Mouse (Mus musculus) midbrain, embryonic 13.5 days (tissue): ENCODE data around the gene Olfr739. TPM values are rescaled to one million over a fixed set of nuclear protein-coding genes. Genes with fewer than 3 reads are reported as not detected.

Source experiments
- ATAC-seq: fragments of 200-750 bp; cut with Nextera tagmentation; 2 replicates; pipeline ENCODE4 v1.8.0; 2017; ENCODE audit warnings: mild to moderate bottlenecking, moderate TSS enrichment, moderate library complexity
- H3K27ac ChIP-seq: fragments of 300-500 bp; sonication (generic); 2 replicates; pipeline ENCODE4 v1.5.1; 2015; ENCODE audit warnings: inconsistent platforms, mild to moderate bottlenecking, moderate library complexity
- H3K27me3 ChIP-seq: fragments of 300-500 bp; sonication (generic); 2 replicates; pipeline ENCODE4 v1.6.1; 2015; ENCODE audit warnings: mild to moderate bottlenecking, inconsistent platforms
- H3K36me3 ChIP-seq: fragments of 300-500 bp; sonication (generic); 2 replicates; pipeline ENCODE4 v1.6.1; 2015; ENCODE audit warnings: mild to moderate bottlenecking, inconsistent platforms
- H3K4me1 ChIP-seq: fragments of 300-500 bp; sonication (generic); replicated peaks from 2 replicates; pipeline ENCODE4 v1.6.1; 2015; ENCODE audit warnings: inconsistent platforms
- H3K4me2 ChIP-seq: fragments of 300-500 bp; sonication (generic); replicated peaks from 2 replicates; pipeline ENCODE4 v1.6.1; 2015; ENCODE audit warnings: moderate library complexity, mild to moderate bottlenecking, inconsistent platforms
- H3K4me3 ChIP-seq: fragments of 300-500 bp; sonication (generic); replicated peaks from 2 replicates; pipeline ENCODE4 v1.5.1; 2015; ENCODE audit warnings: mild to moderate bottlenecking, inconsistent platforms
- H3K9ac ChIP-seq: fragments of 300-500 bp; sonication (generic); replicated peaks from 2 replicates; pipeline ENCODE4 v1.6.1; 2015; ENCODE audit warnings: mild to moderate bottlenecking, inconsistent platforms
- H3K9me3 ChIP-seq: fragments of 300-500 bp; sonication (generic); 2 replicates; pipeline ENCODE4 v1.6.1; 2016; ENCODE audit warnings: mild to moderate bottlenecking, inconsistent platforms
- WGBS: fragments of 180-500 bp; shearing (Covaris S2); methylation state at CpG from one replicate; pipeline ENCODE4 v1.1.7; 2015; 5-methylcytosine and 5-hydroxymethylcytosine counted together
- polyA plus RNA-seq: library from polyadenylated mRNA; unstranded; fragments of >200 nt; fragmentation: Nextera tagmentation; extraction: Ambion mirVana; gene quantifications from 2 replicates; pipeline ENCODE4 v1.2.1, GENCODE M21; 2015

The Olfr739 gene
- not detected in 2 replicates for polyA plus RNA-seq

GRCm38 (mm10) chr14:50418326-50418725 lies at the start of gene Olfr739:
Gene Olfr739 (plus strand): TSS chr14:50418626.
- Histone ChIP-seq H3K9me3 (no peaks in the 10 kb centered on the region), H3K36me3 (no peaks in the 10 kb centered on the region)

GRCm38 (mm10) chr14:50380863-50381262 lies 37.6 kb upstream of the Olfr739 start, which contains the start of gene Olfr736:
Gene Olfr736 (plus strand): TSS chr14:50381163.
- Histone ChIP-seq H3K9ac (no peak within 1 kb of the TSS), H3K9me3 (no peaks in the 10 kb centered on the region), H3K4me3 (no peak within 1 kb of the TSS), H3K4me2 (no peak within 1 kb of the TSS), H3K4me1 (no peaks in the 10 kb centered on the region), H3K36me3 (no peaks in the 10 kb centered on the region), H3K27ac (no peak within 1 kb of the TSS), H3K27me3 (no peaks in the 10 kb centered on the region)
- 90% methylated on average over 2 of the region's 2 CpGs for WGBS
- no peak for ATAC-seq

More at GRCm38 (mm10) chr14:50418326-50418725, at the start of gene Olfr739:
- Histone ChIP-seq H3K27ac (no peak within 1 kb of the TSS), H3K4me2 (no peak within 1 kb of the TSS), H3K27me3 (no peaks in the 10 kb centered on the region), H3K4me1 (no peaks in the 10 kb centered on the region), H3K9ac (no peak within 1 kb of the TSS), H3K4me3 (no peak within 1 kb of the TSS)
- ATAC-seq: no peak
- WGBS: 74% methylated on average over 2 of the region's 2 CpGs

- no peaks in the 10 kb centered on the region for H3K9me3 ChIP-seq
- no peaks in the 10 kb centered on the region for H3K36me3 ChIP-seq
- WGBS: 78% methylated on average over 1 of the region's 1 CpGs
- H3K27me3 ChIP-seq: no peaks in the 10 kb centered on the region
- no peaks in the 10 kb centered on the region for H3K4me1 ChIP-seq
- no peak within 1 kb of the TSS for H3K4me2 ChIP-seq
- H3K27ac ChIP-seq: no peak within 1 kb of the TSS
- H3K4me3 ChIP-seq: no peak within 1 kb of the TSS
- ATAC-seq: no peak
- H3K9ac ChIP-seq: no peak within 1 kb of the TSS
These were observed 11.2 kb upstream of the Olfr739 start, which contains the start of gene Olfr738 for GRCm38 (mm10) chr14:50407268-50407667. Gene Olfr738 (plus strand): TSS chr14:50407568.

GRCm38 (mm10) chr14:50445245-50445644 lies 26.8 kb downstream of the Olfr739 start, which contains the start of gene Olfr740:
Gene Olfr740 (plus strand): TSS chr14:50445545.
- Histone ChIP-seq H3K9ac (no peak within 1 kb of the TSS), H3K4me1 (no peaks in the 10 kb centered on the region), H3K36me3 (no peaks in the 10 kb centered on the region), H3K9me3 (no peaks in the 10 kb centered on the region), H3K27ac (no peak within 1 kb of the TSS), H3K27me3 (no peaks in the 10 kb centered on the region), H3K4me3 (no peak within 1 kb of the TSS), H3K4me2 (no peak within 1 kb of the TSS)
- no peak for ATAC-seq
- WGBS: 81% methylated on average over 3 of the region's 3 CpGs

- Histone ChIP-seq H3K4me1 (no peaks in the 10 kb centered on the region), H3K27ac (no peak within 1 kb of the TSS), H3K36me3 (no peaks in the 10 kb centered on the region), H3K9ac (no peak within 1 kb of the TSS), H3K9me3 (no peaks in the 10 kb centered on the region), H3K27me3 (no peaks in the 10 kb centered on the region), H3K4me2 (no peak within 1 kb of the TSS), H3K4me3 (no peak within 1 kb of the TSS)
- no peak for ATAC-seq
- 77% methylated on average over 2 of the region's 2 CpGs for WGBS
These were observed 54.0 kb downstream of the Olfr739 start, which contains the start of gene Olfr741 for GRCm38 (mm10) chr14:50472438-50472837. Gene Olfr741 (plus strand): TSS chr14:50472738.

Other genes with a start within 250 kb of the Olfr739 start
- not detected in 2 replicates for gene Olfr730, start 230.4 kb upstream of the Olfr739 start, polyA plus RNA-seq
- not detected in 2 replicates for gene Olfr731, start 176.8 kb upstream of the Olfr739 start, polyA plus RNA-seq
- gene Olfr732, start 134.4 kb upstream of the Olfr739 start, polyA plus RNA-seq: not detected in 2 replicates
- not detected in 2 replicates for gene Olfr733, start 117.1 kb upstream of the Olfr739 start, polyA plus RNA-seq
- not detected in 2 replicates for gene Olfr734, start 91.9 kb upstream of the Olfr739 start, polyA plus RNA-seq
- not detected in 2 replicates for gene Olfr735, start 69.8 kb upstream of the Olfr739 start, polyA plus RNA-seq
- gene Tlr11, start 60.7 kb upstream of the Olfr739 start, polyA plus RNA-seq: not detected in 2 replicates
- not detected in 2 replicates for gene Olfr736, start 37.5 kb upstream of the Olfr739 start, polyA plus RNA-seq
- not detected in 2 replicates for gene Olfr738, start 11.1 kb upstream of the Olfr739 start, polyA plus RNA-seq
- not detected in 2 replicates for gene Olfr740, start 26.9 kb downstream of the Olfr739 start, polyA plus RNA-seq
- not detected in 2 replicates for gene Olfr741, start 54.1 kb downstream of the Olfr739 start, polyA plus RNA-seq
- gene Olfr742, start 85.0 kb downstream of the Olfr739 start, polyA plus RNA-seq: not detected in 2 replicates
- not detected in 2 replicates for gene Olfr743, start 103.2 kb downstream of the Olfr739 start, polyA plus RNA-seq
- not detected in 2 replicates for gene Olfr744, start 196.3 kb downstream of the Olfr739 start, polyA plus RNA-seq
- gene Olfr745, start 220.8 kb downstream of the Olfr739 start, polyA plus RNA-seq: not detected in 2 replicates
- gene Olfr746, start 228.5 kb downstream of the Olfr739 start, polyA plus RNA-seq: not detected in 2 replicates